Mouse (Mus musculus): Measurements from ENCODE around the gene Srm. TPM values are rescaled to one million over a fixed set of nuclear protein-coding genes. Genes with fewer than 3 reads are reported as not detected.

Srm gene
- total RNA-seq, 2 experiments from 2014 or later, result 107 to 109 TPM

GRCm38 (mm10) chr4:148632013-148632692, 40.9 kb downstream of the Srm start:
- intact Hi-C loops (cut with DNase I), result no loop called here
- DNase-seq, result no peak

DNA sequence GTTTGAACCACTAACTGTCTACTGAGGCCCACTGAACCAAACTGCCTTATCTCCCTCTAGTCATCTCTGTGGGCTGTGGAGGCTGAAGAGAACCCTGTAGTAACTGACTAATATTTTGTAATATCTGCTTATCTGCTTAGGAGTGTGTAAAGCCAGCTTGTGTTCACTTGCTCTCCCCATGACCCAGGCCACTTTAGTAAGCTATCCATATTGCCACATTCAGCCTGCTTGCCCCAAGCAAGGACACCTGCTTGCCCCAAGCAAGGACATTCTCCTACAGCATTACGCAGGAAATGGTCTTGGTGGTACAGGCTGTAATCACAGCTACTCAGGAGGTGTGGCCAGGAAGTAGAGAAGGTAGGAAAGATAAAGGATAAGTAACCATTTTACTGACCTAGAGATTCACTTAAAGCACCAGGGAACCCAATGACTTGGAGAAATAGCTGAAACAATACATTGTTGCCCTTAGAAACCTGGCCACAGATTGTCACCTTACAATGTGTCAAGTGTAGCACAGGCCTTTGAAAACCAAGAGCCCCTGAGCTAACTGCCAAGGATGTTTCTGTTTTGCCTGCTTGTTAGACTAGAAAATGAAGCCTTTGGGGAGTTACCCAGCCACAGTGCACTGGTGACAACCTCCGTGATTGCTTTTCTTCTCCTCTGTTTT, 42.2 kb downstream of the Srm start:
- no peak for DNase-seq
- intact Hi-C loops (cut with DNase I), result no loop called here

- intact Hi-C loops (cut with DNase I), result no loop called here
These were observed 44.0 kb downstream of the Srm start for GRCm38 (mm10) chr4:148635309-148635708.

DNA sequence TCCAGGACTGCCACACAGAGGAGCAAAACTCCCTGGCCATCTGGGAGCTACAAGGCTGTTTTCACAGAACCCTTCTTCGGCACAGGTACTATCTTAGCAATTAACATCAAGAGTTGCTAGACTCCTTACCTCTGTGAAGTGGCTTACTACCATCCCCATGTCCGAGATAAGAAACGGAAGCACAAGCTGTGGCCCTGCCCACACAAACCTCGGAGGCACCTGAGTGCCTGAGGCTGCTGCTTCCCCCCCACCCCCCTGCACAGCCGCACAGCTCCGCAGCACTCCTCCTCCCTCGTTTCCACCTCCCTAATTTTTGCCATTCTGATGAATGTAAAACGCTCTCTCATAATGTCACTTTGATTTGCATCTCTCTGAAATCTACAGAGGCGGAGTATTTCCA, 47.0 kb downstream of the Srm start:
- intact Hi-C loops (cut with DNase I), result no loop called here
- DNase-seq, result no peak

More at GRCm38 (mm10) chr4:148635309-148635708, 44.0 kb downstream of the Srm start:
- no peak for DNase-seq

DNA sequence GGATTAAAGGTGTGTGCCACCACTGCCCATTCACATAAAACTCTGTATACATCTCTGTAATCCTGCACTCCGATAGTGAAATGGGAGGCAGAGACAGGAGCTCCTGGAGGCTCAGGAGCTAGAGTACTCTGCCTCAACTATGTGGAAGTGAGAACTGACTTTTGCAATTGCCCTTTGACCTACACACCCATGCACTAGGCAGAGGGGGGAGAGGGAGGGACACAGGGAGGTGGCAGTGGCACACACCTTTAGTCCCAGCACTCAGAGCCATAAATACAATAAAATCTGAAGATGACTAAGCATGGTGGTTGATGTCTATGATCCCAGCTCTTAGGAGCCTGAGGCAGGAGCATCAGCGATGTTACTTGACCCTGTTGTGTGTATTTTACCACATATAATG, 48.2 kb downstream of the Srm start:
- intact Hi-C loops (cut with DNase I), result no loop called here
- DNase-seq, result no peak

DNA sequence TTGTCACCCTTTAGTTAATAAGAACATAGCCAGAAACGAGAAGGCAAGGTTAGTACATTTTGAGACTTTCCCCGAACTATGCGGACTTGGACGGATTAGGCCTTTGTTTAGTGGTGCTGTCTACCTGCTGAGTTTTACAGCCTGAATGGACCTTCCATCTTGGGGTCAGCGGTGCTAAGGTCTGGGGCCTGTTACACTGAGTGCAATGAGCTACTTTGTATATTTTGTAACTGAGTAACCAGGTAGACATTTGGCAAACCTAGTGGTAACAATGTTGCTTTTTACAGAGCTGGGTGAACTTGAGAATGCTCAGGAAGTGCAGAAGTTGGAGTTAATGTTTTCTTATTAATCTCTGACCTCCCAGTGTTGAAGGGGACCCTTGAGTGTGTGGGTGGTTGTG, 49.8 kb downstream of the Srm start:
- intact Hi-C loops (cut with DNase I), result no loop called here
- no peak for DNase-seq

- peak; percentile 20 for DNase-seq
These were observed 52.2 kb downstream of the Srm start, which contains the start of gene Gm572 for GRCm38 (mm10) chr4:148643291-148644156. Gene Gm572, plus strand, starts transcription at chr4:148643317.

GRCm38 (mm10) chr4:148644157-148644511, 52.8 kb downstream of the Srm start:
- DNase-seq, result peak; percentile 69
- intact Hi-C loops (cut with DNase I), result no loop called here

More at GRCm38 (mm10) chr4:148643291-148644156, 52.2 kb downstream of the Srm start, which contains the start of gene Gm572:
- intact Hi-C loops (cut with DNase I), result no loop called here

Other genes starting within 250 kb of the Srm start
- 1 to 10 TPM; 8.5 to 8.6 TPM for gene Ubiad1, start 146.7 kb upstream of the Srm start, total RNA-seq (2021)
- gene Mtor, start 142.9 kb upstream of the Srm start, total RNA-seq (2021), result 10 to 100 TPM; 78.8 to 79.3 TPM
- under 1 TPM in 1 of 2 experiments, not detected in 1; 0.42 TPM for gene Angptl7, start 91.0 kb upstream of the Srm start, total RNA-seq (2021)
- gene Exosc10, start 33.1 kb upstream of the Srm start, total RNA-seq (2021), result 10 to 100 TPM; 70.7 to 75.5 TPM
- gene Masp2, start 11.1 kb downstream of the Srm start, total RNA-seq (2021), result 1 to 10 TPM; 2.1 to 2.3 TPM
- gene Tardbp, start 35.5 kb downstream of the Srm start, total RNA-seq (2021), result 100 to 1,000 TPM; 263 to 324 TPM
- not detected for gene Gm572, start 51.8 kb downstream of the Srm start, total RNA-seq (2021)
- 1 to 10 TPM; 1.1 to 2.4 TPM for gene Casz1, start 212.9 kb downstream of the Srm start, total RNA-seq (2021)